Mouse (Mus musculus) mesoderm, embryonic 11.5 days (tissue): ENCODE measurements at regions not wholly inside any gene's neighbourhood (a gene's known extent, or its start where the extent isn't known, plus 50 kb on each side); places are given as distances from the start of the nearest gene placed in this dataset.
"Not testable (repeated sequence)": the region's sequence is repeated elsewhere in the genome, so short reads cannot be mapped to it uniquely, and the experiment has no call there.

ENCODE experiments used
- DNase-seq: peaks from one replicate; pipeline ENCODE4 v3.0.0-alpha.2; 2012; ENCODE audit warnings: low read depth, low spot score

- DNase-seq = peak; percentile 18
Observed at GRCm38 (mm10) chr7:137522450-137522849, 85.0 kb downstream of the Glrx3 start.

DNA sequence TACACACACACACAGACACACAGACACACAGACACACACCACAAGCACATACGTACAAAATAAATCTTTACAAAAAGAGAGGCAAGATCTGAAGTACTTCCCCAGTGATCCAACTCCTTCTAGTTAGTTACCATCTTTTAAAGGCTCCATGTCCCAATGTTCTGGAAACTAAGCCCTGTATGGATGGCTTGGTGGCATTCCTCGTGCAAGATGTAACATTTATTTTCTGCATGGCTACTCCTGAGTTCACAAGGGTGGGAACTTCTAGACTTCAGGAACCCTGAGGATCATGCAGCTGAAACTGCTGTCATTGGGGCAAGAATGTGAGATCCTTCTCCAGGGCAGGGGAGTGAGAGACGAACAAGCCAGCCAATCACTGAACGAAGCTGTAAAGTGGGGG is 96.1 kb downstream of the Glrx3 start:
- DNase-seq = no peak

- peak; percentile 56 for DNase-seq
Observed at GRCm38 (mm10) chr7:137549991-137550390, 112.6 kb downstream of the Glrx3 start.

DNA sequence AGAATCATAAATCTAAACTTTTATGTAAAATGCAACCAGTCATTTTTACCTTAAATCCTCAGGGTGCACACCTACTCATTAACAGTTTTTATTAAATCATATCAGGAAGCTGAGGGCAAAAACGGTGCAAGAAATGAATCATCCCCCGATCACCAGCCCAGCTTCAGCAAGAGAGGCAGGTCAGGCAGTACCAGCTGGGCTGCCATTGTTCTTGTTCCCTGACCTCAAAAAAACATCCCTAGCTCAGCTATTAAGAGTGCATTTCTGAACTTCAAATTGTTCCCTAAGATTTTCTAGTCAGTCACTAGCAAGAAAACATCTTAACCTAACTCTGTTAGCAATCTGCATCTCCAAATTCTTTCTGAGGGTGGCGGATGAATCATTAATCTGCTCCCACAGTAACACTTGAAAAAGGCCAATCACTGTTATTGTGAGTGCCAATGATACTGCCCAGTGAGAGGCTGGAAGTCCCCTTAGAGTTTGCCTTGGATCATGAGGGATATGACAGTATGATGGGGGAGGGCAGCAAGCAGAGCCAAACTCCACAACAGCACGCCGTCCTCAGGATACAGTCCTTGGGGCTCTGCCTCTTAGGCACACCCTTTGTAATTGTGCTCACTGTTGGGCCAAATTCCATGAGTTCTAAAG is 115.3 kb downstream of the Glrx3 start:
- no peak for DNase-seq

DNA sequence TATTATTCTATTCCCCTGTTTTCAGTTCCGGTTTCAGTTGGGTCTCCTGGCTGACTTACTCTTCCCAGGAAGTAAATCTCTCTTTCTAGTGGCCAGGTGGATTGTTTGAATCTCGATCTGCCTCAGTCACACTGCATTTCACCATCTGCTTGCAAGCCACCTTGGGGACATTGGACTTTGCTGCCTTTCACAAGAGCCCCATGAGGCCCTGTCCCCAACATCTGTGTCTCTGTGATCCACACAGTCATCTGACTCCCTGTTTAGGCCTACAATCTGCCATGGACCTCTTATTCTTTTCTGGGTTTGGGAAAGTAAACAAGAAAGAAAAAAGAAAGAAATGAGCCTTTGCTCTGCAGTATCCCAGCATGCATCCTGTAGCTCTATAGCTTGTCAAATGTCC is 118.1 kb downstream of the Glrx3 start:
- no peak for DNase-seq

DNA sequence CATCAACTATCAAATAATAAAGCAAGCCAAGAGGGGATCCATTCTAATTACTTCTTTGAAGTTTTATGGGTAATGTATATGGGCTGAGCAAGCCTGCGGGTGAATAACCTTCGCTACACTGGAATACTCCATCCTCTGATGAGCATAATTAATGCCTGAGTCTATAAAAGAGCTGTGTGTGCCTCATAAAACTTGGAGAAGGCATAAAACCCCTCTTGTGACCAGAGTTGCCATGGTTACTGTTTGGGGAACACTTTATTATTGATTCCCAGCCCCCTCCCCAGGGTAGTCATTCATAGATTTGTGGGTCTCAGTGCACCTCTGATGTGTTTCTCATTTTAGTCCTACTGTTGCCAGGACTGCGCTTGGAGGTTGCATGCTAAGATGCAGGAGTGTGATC is 120.0 kb downstream of the Glrx3 start:
- peak; percentile 5 for DNase-seq

DNA sequence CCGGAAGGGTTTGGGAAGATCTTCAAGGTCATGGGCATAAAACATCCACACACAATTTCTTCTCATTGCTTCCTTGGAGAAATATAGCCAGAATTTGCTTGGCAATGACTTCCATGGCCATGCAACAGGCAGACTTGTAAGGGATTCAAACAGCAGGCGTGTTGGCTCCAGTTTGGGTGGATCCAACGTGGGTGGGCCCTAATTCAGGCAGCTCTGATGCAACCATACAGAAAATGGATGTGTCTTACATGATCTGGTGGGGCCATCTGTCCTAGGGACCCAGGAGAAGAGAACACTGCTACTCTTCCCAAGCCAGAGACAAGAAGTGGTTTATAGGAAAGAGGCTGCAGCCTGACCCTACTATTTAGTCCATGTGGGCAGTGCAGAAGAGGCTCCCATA is 121.5 kb downstream of the Glrx3 start:
- no peak for DNase-seq

- DNase-seq = no peak
Observed at GRCm38 (mm10) chr7:137570199-137570598, 132.8 kb downstream of the Glrx3 start.

DNA sequence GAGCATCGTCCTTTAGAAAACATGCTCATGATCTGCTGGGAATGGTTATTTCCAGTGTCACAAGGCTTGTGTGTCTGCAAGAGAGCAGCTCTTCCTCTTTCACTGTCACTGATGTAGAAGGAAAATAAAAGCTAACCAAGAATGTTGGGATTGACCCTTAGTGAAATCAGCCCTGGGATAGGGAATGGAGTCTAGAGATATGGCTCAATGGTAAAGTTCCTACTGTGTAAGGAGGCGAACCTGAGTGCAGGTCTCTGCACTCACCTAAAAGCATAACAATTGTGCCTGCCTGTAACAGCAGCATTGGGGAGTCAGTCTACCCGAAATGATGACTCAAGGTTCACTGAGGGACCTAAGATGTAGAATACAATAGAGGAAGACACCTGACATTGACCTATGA is 138.1 kb downstream of the Glrx3 start:
- no peak for DNase-seq

DNA sequence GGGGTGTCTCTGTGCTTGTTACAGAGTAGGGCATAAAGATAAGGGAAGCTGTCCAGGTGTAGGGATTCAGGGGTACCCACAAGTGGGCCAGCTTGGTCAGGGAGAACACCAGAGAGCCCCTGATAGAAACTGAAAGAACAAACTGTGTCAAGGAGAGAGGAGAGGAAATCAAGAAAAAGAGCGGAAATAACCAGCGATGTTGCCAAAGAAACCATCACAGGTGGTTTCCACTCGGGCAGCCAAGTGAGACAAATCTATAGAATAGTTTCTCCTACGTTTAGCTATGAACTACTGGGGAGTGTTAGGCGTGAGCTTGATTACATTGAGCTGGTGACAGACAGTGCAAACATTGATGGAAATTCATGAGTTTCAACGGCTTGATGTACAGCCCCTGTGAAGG is 138.8 kb downstream of the Glrx3 start:
- no peak for DNase-seq

DNA sequence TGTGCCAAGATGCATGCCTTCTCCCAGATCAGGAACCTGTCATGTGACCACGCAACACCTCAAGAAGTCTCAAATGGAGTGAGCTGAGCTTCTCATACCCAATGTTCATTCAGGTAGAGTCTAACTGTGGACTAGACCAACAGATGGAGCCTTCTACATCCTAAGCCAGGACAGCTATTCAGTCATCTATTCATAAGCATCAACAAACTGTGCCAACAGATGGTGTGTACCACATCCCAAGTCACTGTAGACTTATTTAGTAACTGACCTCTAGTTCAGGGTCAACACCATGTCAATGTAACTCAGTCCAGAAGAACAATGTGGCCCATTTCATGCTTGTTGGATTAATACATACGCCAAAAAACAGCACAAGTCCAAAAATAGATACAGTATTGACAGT is 146.1 kb downstream of the Glrx3 start:
- no peak for DNase-seq

DNA sequence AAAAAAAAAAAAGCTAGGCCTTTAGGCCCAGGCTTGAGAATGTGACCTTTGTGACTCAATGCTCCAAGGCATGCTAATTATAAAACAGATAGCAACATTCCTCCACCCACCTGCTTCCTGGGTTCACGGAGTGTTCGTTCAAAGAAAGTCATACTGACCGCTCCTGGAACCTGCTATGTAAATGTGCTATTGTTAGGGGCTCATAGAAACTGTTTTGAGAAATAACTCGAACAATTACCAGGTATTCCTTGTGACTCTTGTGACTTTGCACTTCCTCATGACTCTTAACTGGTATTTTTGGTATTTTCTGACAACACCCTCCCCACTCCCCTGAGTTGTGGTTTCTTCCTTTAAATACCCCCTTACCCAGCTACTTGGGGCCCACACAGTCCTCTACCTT is 147.5 kb downstream of the Glrx3 start:
- DNase-seq = not testable (repeated sequence)

DNA sequence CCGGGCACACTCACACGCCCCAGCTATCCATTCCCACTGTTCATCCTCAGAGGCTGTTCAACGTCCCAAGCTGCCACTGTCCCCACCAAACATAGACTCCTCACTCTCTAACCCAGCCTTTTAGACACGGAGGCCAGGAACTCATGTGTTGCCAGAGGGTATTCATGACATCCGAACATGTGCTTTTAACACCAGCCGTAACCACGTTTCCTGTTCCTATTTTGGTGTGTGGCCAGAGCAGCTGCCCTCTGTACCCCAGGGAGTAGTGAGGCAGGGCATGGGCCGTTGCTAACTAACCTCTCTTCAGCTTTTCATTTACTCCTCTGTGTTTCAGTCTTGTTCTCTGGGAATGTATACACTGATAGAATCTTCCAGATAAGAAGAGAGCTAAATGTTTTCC is 156.2 kb downstream of the Glrx3 start:
- DNase-seq = no peak

- no peak for DNase-seq
Observed at GRCm38 (mm10) chr7:137595567-137595966, 158.2 kb downstream of the Glrx3 start.

- peak; percentile 68 for DNase-seq
Observed at GRCm38 (mm10) chr7:137596161-137596560, 158.7 kb downstream of the Glrx3 start.

DNA sequence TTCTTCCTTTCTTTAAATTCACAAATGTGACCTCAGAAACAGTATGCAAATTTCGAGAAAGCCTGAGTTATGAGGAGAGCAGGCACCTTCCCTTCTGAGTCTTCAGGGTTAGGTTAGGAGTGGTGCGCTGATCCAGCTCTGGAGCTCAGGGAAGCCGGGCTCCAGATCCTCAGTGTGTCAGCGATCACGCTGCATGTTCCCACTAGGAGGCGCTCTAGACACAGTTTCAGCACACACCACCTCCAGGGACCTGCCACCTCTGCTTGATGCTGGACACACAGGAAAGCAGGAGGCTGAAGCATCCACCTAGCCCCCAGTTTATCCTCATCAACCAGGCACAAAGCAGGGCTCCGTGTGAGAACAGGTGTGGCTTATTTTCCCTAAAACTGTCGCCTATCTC is 165.6 kb downstream of the Glrx3 start:
- peak; percentile 86 for DNase-seq

GRCm38 (mm10) chr7:137609752-137610151 is 172.3 kb downstream of the Glrx3 start:
- no peak for DNase-seq

GRCm38 (mm10) chr7:137611363-137611762 is 173.9 kb downstream of the Glrx3 start:
- DNase-seq = no peak

DNA sequence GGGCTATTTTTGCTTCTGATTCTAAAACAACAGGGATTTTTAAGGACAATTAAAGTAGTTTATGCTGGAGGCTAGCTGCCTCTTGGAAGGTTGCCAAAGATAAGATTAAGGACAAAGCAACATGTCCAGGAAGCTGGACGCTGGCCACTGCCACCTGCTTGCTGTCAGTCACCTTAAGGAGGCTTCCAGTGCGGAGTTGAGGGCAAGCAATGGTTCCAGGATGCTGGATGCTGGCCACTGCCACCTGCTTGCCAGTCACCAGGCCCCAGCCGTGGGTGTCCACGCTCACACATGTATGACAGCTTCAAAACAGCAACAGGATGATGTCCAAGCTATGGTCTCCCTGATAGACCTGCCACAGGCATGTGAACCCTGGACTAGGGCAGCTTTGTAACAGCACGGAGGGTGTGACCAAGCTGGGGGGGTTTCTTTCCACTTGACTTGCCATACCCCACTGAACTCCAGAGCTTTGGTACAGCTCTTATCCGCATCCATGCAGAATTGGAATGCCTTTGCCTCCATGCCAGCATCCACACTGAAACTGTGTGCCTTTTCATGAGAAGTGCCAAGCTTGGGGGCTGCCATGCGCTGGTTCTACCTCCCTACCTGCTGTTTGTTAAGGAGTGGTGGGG is 174.6 kb downstream of the Glrx3 start:
- no peak for DNase-seq

DNA sequence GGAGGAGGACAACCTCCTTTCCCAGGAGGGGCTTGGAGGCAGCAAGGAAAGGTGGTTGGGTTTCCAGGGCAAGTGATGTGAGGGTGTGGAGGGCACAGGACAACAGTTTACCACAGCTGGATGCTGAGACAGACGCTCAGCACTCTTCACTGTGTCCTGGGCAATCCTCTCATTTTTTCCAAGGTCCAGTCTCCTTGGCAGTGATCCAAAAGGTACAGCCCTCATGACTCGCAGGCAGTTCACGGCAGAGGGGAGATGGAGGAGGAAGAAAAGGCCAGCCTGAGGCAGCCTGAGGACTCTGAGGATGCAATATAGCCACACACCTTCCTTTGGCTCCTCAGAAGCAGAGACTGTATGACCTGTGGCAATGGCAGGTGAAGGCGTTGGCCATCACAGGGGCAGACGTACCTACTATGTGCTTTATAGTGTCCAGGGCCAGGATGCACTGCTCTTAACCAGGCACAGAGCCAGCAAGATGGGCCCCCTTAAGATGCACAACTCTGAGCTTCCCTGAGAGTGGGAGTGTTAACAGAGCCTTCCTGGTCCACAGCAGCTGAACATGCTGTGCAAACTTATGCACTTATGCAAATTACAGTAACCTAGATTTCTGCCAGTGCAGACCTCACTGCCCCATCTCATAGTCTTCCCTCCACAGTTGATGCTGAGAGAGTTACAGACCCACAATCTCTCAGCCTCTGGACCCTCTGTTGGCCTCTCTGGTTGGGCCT is 181.2 kb downstream of the Glrx3 start:
- no peak for DNase-seq

- peak; percentile 49 for DNase-seq
Observed at GRCm38 (mm10) chr7:137619286-137619789, 181.9 kb downstream of the Glrx3 start.

DNA sequence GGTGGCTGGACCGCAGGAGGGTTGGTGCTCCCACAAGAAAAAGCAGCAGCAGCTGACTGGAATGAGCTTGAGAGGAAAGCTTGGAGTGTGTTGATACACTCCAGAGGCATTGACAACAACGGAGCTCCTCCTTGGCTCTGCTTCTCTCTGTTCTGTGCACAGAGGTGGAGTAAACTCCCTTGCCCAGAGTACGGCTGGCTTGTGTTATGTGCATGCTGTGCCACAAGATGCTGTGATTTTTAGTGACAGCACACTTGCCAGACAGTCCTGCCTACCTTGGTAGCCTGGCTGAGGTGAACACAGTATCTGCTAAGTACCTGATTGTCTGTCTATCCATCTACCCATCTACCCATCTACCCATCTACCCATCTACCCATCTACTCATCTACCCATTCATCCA is 190.9 kb downstream of the Glrx3 start:
- no peak for DNase-seq

GRCm38 (mm10) chr7:137629540-137629939 is 192.1 kb downstream of the Glrx3 start:
- DNase-seq = no peak
